Mouse (Mus musculus) pancreas, adult 10 weeks (tissue): Measurements from ENCODE around the gene Lipn. TPM values are rescaled to one million over a fixed set of nuclear protein-coding genes. Genes with fewer than 3 reads are reported as not detected.

Experiments used
- polyA plus RNA-seq: library from polyadenylated mRNA; stranded (reverse); fragments of 350-450 nt; fragmentation: Illumina TruSeq; extraction: RNeasy Lipid Tissue Mini Kit (QIAGEN cat#74804); gene quantifications from one replicate; pipeline ENCODE4 v1.2.3, GENCODE M21; 2015; ENCODE audit warnings: low read depth, low replicate concordance; ENCODE audit not compliant: insufficient read depth

Gene Lipn
- not detected for polyA plus RNA-seq

DNA sequence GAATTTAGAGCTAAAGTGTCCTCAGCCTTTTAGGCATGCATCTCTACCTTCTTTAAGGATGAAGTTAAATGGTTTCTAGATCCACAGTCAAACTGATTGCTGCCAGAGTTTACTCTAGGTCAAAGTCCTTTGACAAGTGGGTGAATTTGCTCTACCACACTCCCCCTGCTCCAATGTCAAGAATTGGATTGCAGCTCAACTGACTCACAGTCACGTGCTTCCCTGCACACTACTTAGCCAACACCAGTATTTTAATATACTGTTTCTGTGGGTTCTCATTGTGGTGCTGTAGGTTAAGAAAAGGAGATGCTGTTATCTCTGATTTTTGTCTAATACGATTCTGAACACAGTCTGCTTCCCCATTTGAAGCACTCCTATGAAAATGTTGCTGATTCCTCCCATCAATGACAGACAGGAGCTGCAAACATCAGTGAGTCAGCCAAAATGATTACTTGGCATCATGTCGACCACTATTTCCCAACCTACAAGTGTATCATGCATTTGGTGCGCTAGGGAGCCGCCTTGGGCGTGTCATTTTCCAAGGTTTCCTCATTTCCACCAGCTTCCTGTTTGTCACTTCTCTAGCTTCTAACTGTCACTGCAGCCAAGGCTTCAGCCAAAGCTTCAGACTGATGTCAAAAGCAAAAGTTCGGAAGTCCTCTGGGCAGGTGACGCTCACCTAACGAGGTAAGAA, at the start of gene Lipn:
Gene Lipn, plus strand, starts transcription at position 580 of the 694 bp plus-strand sequence.

DNA sequence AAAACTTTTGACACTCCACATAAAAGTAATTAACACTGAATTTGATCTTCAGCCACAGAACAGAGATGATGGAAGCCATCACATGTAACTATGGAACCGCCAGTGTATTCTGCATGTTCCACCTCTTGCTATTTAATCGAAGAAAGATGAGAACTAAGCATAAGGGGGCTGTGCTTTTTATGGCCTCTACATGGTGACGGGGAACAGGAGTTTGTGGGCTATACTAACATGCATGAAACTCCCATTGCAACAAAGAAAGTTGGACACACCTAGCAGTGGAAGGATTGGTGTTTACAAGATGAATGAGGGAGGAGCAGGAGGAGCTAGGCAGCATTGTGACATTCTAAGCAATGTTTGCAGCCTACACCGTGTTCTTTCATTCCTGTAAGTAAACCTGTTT, 33.5 kb downstream of the Lipn start, which contains the start of gene Lipm:
Gene Lipm, plus strand, starts transcription at position 301 of the 400 bp plus-strand sequence.

Other genes starting within 250 kb of the Lipn start
- not detected for gene Lipf, start 106.2 kb upstream of the Lipn start, polyA plus RNA-seq
- not detected for gene Lipk, start 59.1 kb upstream of the Lipn start, polyA plus RNA-seq
- gene Lipm, start 33.6 kb downstream of the Lipn start, polyA plus RNA-seq = not detected
- gene Ankrd22, start 98.7 kb downstream of the Lipn start, polyA plus RNA-seq = not detected
- 2.7 TPM for gene Stambpl1, start 124.9 kb downstream of the Lipn start, polyA plus RNA-seq
- 99.8 TPM for gene Acta2, start 188.2 kb downstream of the Lipn start, polyA plus RNA-seq
- gene Fas, start 223.3 kb downstream of the Lipn start, polyA plus RNA-seq = 5.4 TPM